Mouse (Mus musculus): ENCODE data around the gene Atxn7l2.

The Atxn7l2 gene

GRCm38 (mm10) chr3:108205601-108206000 is 5.1 kb downstream of the Atxn7l2 start:
- no peak for DNase-seq (ENCODE audit: low spot score)

- DNase-seq (ENCODE audit: low spot score): no peak
Observed at GRCm38 (mm10) chr3:108204470-108204869, 6.3 kb downstream of the Atxn7l2 start.

GRCm38 (mm10) chr3:108203621-108204325 is 7.0 kb downstream of the Atxn7l2 start:
- DNase-seq (ENCODE audit: low spot score): peak; percentile 74

- no peak for DNase-seq (ENCODE audit: low spot score)
Observed at GRCm38 (mm10) chr3:108203212-108203611, 7.5 kb downstream of the Atxn7l2 start.

- DNase-seq (ENCODE audit: low spot score): no peak
Observed at GRCm38 (mm10) chr3:108202506-108202905, 8.2 kb downstream of the Atxn7l2 start.

GRCm38 (mm10) chr3:108200329-108201323 is 10.1 kb downstream of the Atxn7l2 start, which contains the start of gene Cyb561d1:
Gene Cyb561d1 (minus strand): TSS chr3:108201212.
- DNase-seq (ENCODE audit: low spot score): peak; percentile 90

- no peak for DNase-seq (ENCODE audit: low spot score)
Observed at GRCm38 (mm10) chr3:108199231-108199630, 11.5 kb downstream of the Atxn7l2 start.

- DNase-seq (ENCODE audit: low spot score): no peak
Observed at GRCm38 (mm10) chr3:108197066-108197497, 13.7 kb downstream of the Atxn7l2 start.

- DNase-seq (ENCODE audit: low spot score): no peak
Observed at GRCm38 (mm10) chr3:108195941-108196590, 14.7 kb downstream of the Atxn7l2 start.

GRCm38 (mm10) chr3:108195287-108195686 is 15.4 kb downstream of the Atxn7l2 start:
- DNase-seq (ENCODE audit: low spot score): no peak

GRCm38 (mm10) chr3:108193686-108194085 is 17.0 kb downstream of the Atxn7l2 start:
- no peak for DNase-seq (ENCODE audit: low spot score)

GRCm38 (mm10) chr3:108189897-108190296 is 20.8 kb downstream of the Atxn7l2 start:
- no peak for DNase-seq (ENCODE audit: low spot score)

GRCm38 (mm10) chr3:108188716-108189490 is 21.8 kb downstream of the Atxn7l2 start:
- no peak for DNase-seq (ENCODE audit: low spot score)

- DNase-seq (ENCODE audit: low spot score): no peak
Observed at GRCm38 (mm10) chr3:108187111-108187795, 23.5 kb downstream of the Atxn7l2 start.

GRCm38 (mm10) chr3:108186098-108187047 is 24.4 kb downstream of the Atxn7l2 start, which contains the start of gene Amigo1:
Gene Amigo1 (plus strand): TSS chr3:108186335.
- DNase-seq (ENCODE audit: low spot score): no peak

GRCm38 (mm10) chr3:108185460-108186097 is 25.2 kb downstream of the Atxn7l2 start:
- DNase-seq (ENCODE audit: low spot score): no peak

- no peak for DNase-seq (ENCODE audit: low spot score)
Observed at GRCm38 (mm10) chr3:108184742-108185141, 26.0 kb downstream of the Atxn7l2 start.

GRCm38 (mm10) chr3:108180514-108180913 is 30.2 kb downstream of the Atxn7l2 start:
- DNase-seq (ENCODE audit: low spot score): no peak

Data from ovary, postnatal 14 days (tissue).